Mouse (Mus musculus): Measurements from ENCODE around the gene Oscp1.

GRCm38 (mm10) chr4:126141021-126141420 is 82.7 kb downstream of the Oscp1 start:
- no peak for TF ChIP-seq MYOD1 (IDR thresholded peaks at IDR 0.05; ENCODE audit: control insufficient read depth in 1 of 3, insufficient read length in 2 of 3, low read depth in 2 of 3)
- no peak for TF ChIP-seq MAX (IDR thresholded peaks at IDR 0.05; ENCODE audit: low read depth)
- TF ChIP-seq POLR2A (IDR thresholded peaks at IDR 0.05; ENCODE audit: insufficient read length, low read depth): no peak
- no peak for TF ChIP-seq SRF (IDR thresholded peaks at IDR 0.05; ENCODE audit: control insufficient read depth, insufficient read length, low read depth)
- no peak for TF ChIP-seq REST (IDR thresholded peaks at IDR 0.05; ENCODE audit: insufficient read depth, insufficient read length)
- TF ChIP-seq CEBPB (IDR thresholded peaks at IDR 0.05; ENCODE audit: insufficient read depth, poor library complexity, severe bottlenecking): no peak
- no peak for TF ChIP-seq MYOG (IDR thresholded peaks at IDR 0.05; ENCODE audit: control insufficient read depth in 1 of 3, insufficient read depth in 1 of 3, insufficient read length in 2 of 3, low read depth in 2 of 3)
- TF ChIP-seq TCF12 (IDR thresholded peaks at IDR 0.05; ENCODE audit: insufficient read depth, poor library complexity, severe bottlenecking): no peak
